Mouse (Mus musculus): Measurements from ENCODE around the gene Pex6.

GRCm38 (mm10) chr17:46735287-46735686, 24.0 kb downstream of the Pex6 start:
- no peak for TF ChIP-seq CTCF (IDR thresholded peaks at IDR 0.05; ENCODE audit: low read depth, low read length)
- TF ChIP-seq GATA1 (IDR thresholded peaks at IDR 0.05; ENCODE audit: borderline replicate concordance, low read length), result no peak
- no peak for TF ChIP-seq POLR2AphosphoS5 (IDR thresholded peaks at IDR 0.05; ENCODE audit: insufficient replicate concordance, low read depth, low read length)

All from G1E (cell line).